Mouse (Mus musculus) lung, postnatal 0 days (tissue): ENCODE measurements around the gene Erc2. TPM values are rescaled to one million over a fixed set of nuclear protein-coding genes. Genes with fewer than 3 reads are reported as not detected.

Experiments
- ATAC-seq: fragments of 200-750 bp; cut with Nextera tagmentation; 2 replicates; pipeline ENCODE4 v1.8.0; 2017; ENCODE audit warnings: moderate library complexity
- DNase-seq: peaks from one replicate; pipeline ENCODE4 v3.0.0-alpha.2; 2016; ENCODE audit warnings: low spot score
- H3K27ac ChIP-seq: fragments of 300-500 bp; sonication (generic); 2 replicates; pipeline ENCODE4 v1.5.1; 2014; ENCODE audit warnings: antibody characterized with exemption, mild to moderate bottlenecking, low read length, mixed read lengths
- H3K27me3 ChIP-seq: fragments of 300-500 bp; sonication (generic); replicated peaks from 2 replicates; pipeline ENCODE4 v1.6.1; 2014; ENCODE audit warnings: low read length, mixed read lengths; ENCODE audit not compliant: insufficient read depth
- H3K36me3 ChIP-seq: fragments of 300-500 bp; sonication (generic); 2 replicates; pipeline ENCODE4 v1.6.1; 2014; ENCODE audit warnings: low read length, mixed read lengths; ENCODE audit not compliant: insufficient read depth
- H3K4me1 ChIP-seq: fragments of 300-500 bp; sonication (generic); 2 replicates; pipeline ENCODE4 v1.6.1; 2014; ENCODE audit warnings: antibody characterized with exemption, low read depth, low read length, mixed read lengths; ENCODE audit not compliant: insufficient read depth
- H3K4me2 ChIP-seq: fragments of 300-500 bp; sonication (generic); replicated peaks from 2 replicates; pipeline ENCODE4 v1.6.1; 2014; ENCODE audit warnings: low read depth, mild to moderate bottlenecking, low read length, moderate library complexity, mixed read lengths
- H3K4me3 ChIP-seq: fragments of 300-500 bp; sonication (generic); 2 replicates; pipeline ENCODE4 v1.5.1; 2014; ENCODE audit warnings: low read depth, low read length
- H3K9ac ChIP-seq: fragments of 300-500 bp; sonication (generic); replicated peaks from 2 replicates; pipeline ENCODE4 v1.6.1; 2014; ENCODE audit warnings: low read depth, mild to moderate bottlenecking
- H3K9me3 ChIP-seq: fragments of 300-500 bp; sonication (generic); 2 replicates; pipeline ENCODE4 v1.6.1; 2016; ENCODE audit warnings: low read length, mixed read lengths
- CTCF ChIP-seq: IDR thresholded peaks from 2 replicates; pipeline ENCODE4 v1.5.1; 2016; ENCODE audit warnings: antibody characterized with exemption, mild to moderate bottlenecking
- EP300 ChIP-seq: IDR thresholded peaks from 2 replicates; pipeline ENCODE4 v1.6.1; 2016; ENCODE audit warnings: antibody characterized with exemption, mild to moderate bottlenecking, control low read depth
- WGBS: fragments of 180-500 bp; shearing (Covaris S2); extraction: QIAGEN DNeasy Blood & Tissue Kit; methylation state at CpG from one replicate; pipeline ENCODE4 v1.1.7; 2014; 5-methylcytosine and 5-hydroxymethylcytosine counted together
- polyA plus RNA-seq: library from polyadenylated mRNA; unstranded; fragments of >200 nt; fragmentation: Nextera tagmentation; extraction: Ambion mirVana; gene quantifications from 2 replicates; pipeline ENCODE4 v1.2.1, GENCODE M21; 2015

Gene Erc2
- polyA plus RNA-seq, 1 experiment from 2014 or later: 1.9 TPM

- 13% methylated on average over 11 of the region's 11 CpGs for WGBS
- H3K27ac ChIP-seq: no peak overlapping the region
- H3K36me3 ChIP-seq: no peaks in the 10 kb centered on the region
- DNase-seq: no peak
- H3K9me3 ChIP-seq: no peaks in the 10 kb centered on the region
- TF ChIP-seq CTCF (no peak), EP300 (no peak)
- ATAC-seq: no peak
- H3K9ac ChIP-seq: no peak overlapping the region
- H3K27me3 ChIP-seq: no peaks in the 10 kb centered on the region
- no peaks in the 10 kb centered on the region for H3K4me1 ChIP-seq
- H3K4me3 ChIP-seq: no peak overlapping the region
- no peak overlapping the region for H3K4me2 ChIP-seq
These were observed 32.4 kb downstream of the Erc2 start for GRCm38 (mm10) chr14:27654670-27655069.

DNA sequence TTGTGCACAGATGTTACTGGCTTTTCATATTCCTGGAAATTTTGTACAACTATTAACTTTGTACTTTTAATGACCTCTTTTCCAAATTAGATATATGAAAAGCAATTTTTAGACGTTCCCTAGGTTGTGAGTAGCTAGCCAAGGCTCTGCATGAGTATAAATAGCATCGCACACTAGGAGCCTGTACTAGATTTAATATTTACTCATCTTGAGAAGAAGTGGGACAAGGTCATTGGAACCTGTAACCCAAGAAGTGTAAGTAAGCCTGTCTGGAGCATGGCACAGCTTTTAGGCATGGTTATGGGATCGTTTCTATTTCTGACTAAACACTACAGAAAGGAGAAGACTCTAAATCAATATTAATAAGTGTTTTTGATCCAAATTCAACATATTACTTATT, 36.4 kb downstream of the Erc2 start:
- ATAC-seq (no peak), DNase-seq (no peak)
- TF ChIP-seq CTCF (no peak), EP300 (no peak)
- WGBS: 51% methylated on average over 3 of the region's 3 CpGs
- Histone ChIP-seq H3K36me3 (no peaks in the 10 kb centered on the region), H3K9me3 (no peaks in the 10 kb centered on the region), H3K9ac (no peak overlapping the region), H3K27me3 (no peaks in the 10 kb centered on the region), H3K4me2 (no peak overlapping the region), H3K4me1 (no peaks in the 10 kb centered on the region), H3K27ac (no peak overlapping the region), H3K4me3 (no peak overlapping the region)

DNA sequence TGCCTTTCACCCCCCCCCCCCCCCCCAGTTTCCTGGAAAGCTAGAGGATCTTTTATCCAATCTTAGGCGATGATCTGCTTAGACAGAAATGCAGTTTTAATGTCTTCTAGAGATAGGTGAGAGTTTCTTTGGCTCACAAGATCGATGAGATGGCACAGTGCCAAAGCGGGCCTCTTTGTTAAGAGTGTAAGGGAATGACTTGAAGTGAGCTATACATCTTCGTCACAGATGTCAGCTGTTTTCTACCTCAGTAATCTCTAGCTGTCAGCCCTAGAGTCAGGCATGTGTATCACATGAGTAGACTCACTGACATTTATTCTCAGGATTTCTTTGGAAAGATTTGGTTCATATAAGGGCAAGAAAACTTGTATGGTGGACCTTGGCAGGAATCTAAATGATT, 39.2 kb downstream of the Erc2 start:
- Histone ChIP-seq H3K4me2 (no peak overlapping the region), H3K27me3 (no peaks in the 10 kb centered on the region), H3K9ac (no peak overlapping the region), H3K4me1 (no peaks in the 10 kb centered on the region), H3K9me3 (no peaks in the 10 kb centered on the region), H3K27ac (no peak overlapping the region), H3K4me3 (no peak overlapping the region), H3K36me3 (no peaks in the 10 kb centered on the region)
- TF ChIP-seq CTCF (no peak), EP300 (no peak)
- WGBS: 39% methylated on average over 4 of the region's 4 CpGs
- ATAC-seq (no peak), DNase-seq (no peak)

DNA sequence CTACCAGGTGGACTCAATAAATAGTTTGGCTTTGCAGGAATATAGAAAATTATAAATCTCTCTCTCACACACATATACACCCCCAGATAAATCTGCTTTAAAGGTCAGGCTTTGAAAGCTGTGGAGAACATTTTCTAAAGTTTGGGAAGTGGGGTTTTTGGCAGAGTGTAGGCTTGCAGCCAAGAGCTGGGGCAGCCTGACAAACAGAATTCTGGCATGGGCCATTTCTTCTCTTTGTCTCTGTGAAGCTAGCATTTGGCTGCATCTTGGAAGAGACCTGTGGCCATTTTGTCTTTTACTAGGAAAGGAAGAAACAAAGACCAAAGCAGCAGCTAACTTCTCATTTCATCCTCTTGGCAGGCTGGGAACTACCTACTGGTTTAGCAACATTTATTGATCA, 40.0 kb downstream of the Erc2 start:
- Histone ChIP-seq H3K36me3 (no peaks in the 10 kb centered on the region), H3K4me3 (no peak overlapping the region), H3K9ac (no peak overlapping the region), H3K9me3 (no peaks in the 10 kb centered on the region), H3K4me2 (no peak overlapping the region), H3K4me1 (no peaks in the 10 kb centered on the region), H3K27me3 (no peaks in the 10 kb centered on the region), H3K27ac (no peak overlapping the region)
- DNase-seq (no peak), ATAC-seq (no peak)
- TF ChIP-seq CTCF (no peak), EP300 (no peak)

DNA sequence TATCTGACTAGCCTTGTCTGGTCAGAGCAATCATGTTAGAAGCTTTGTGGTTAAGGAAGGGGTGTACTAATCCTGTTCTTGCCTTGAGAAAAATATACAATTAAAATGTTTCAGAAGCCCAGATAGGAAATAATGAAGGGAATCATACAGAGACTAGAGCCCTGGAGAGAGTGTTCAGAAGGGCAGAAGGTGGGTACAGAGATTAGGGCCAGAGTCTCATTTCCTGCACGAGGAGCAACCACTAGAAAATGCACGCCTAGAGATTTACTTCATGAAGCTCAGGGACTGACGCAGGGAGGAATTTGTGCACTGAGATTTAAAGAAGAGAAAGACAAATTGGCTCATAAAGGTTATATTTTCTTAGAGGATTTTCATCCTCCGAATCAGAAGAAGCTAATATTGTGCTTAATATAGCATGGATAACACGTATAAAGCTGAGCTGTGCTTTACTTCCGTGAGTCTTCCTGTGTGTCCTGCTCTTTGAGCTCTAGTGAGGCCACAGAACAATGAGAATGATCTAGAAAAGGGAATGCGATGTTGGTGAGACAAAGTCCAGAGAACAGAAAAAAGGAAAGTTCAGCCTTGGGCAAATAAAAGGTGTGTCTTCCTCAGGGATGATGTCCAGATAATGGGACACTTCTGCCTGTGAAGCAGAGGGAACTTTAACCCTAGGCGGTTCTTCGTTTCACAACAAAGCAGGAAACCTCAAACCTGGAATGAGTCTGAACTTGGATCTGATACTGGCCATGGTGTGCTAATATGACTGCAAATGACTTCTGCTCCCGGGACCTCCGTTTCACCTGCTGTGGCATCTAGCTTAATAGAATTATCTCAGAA, 45.0 kb downstream of the Erc2 start:
- Histone ChIP-seq H3K9me3 (no peaks in the 10 kb centered on the region), H3K4me3 (no peak overlapping the region), H3K4me1 (no peaks in the 10 kb centered on the region), H3K4me2 (no peak overlapping the region), H3K36me3 (no peaks in the 10 kb centered on the region), H3K9ac (no peak overlapping the region), H3K27me3 (no peaks in the 10 kb centered on the region), H3K27ac (no peak overlapping the region)
- ATAC-seq (no peak), DNase-seq (no peak)
- WGBS: 78% methylated on average over 11 of the region's 11 CpGs
- TF ChIP-seq CTCF (no peak), EP300 (no peak)

DNA sequence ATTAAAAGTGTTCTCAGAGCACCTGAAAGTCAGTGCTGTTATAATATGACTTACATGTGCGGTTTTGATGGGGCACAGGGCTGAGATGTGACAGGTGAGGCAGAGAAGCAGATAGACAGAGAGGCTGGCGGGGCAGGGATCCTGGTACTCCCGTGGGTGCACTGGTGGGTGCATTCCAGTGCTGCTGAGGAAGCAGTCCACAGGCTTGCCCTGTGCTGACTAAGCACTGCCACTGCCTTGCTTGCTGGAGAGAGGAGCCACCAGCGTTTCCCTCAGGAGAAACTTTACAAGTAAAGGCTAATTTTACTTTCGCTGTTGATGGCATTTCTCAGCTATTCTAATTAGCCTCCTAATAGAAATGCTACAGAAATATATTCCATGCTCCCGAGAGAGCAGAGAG, 45.9 kb downstream of the Erc2 start:
- H3K27ac ChIP-seq: no peak overlapping the region
- H3K4me2 ChIP-seq: no peak overlapping the region
- DNase-seq: no peak
- H3K4me1 ChIP-seq: no peaks in the 10 kb centered on the region
- H3K9me3 ChIP-seq: no peaks in the 10 kb centered on the region
- 57% methylated on average over 6 of the region's 6 CpGs for WGBS
- no peaks in the 10 kb centered on the region for H3K27me3 ChIP-seq
- TF ChIP-seq EP300: no peak
- no peak for TF ChIP-seq CTCF
- no peak for ATAC-seq
- no peaks in the 10 kb centered on the region for H3K36me3 ChIP-seq
- no peak overlapping the region for H3K9ac ChIP-seq
- no peak overlapping the region for H3K4me3 ChIP-seq

DNA sequence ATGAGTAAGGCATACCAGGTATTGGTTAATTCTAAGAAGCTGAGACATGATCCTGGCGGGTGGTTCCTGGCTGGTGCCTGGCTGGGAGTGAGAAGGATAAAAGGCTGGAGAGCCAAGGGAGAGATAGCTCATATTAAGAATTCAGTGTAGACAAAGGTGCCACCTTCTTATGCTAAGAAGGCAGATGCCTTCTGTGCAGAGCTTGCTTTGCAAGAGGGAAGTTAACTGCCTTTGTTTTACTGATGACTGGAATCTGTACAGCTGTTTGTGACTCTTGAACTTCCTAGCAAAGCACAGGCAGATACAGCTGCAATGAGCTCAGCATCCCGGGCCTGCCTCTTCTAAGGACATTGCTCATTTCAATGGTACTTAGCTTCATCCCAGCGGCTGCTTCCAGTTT, 47.7 kb downstream of the Erc2 start:
- no peak overlapping the region for H3K4me2 ChIP-seq
- no peak overlapping the region for H3K27ac ChIP-seq
- no peak for ATAC-seq
- WGBS: 72% methylated on average over 3 of the region's 3 CpGs
- no peak for DNase-seq
- no peaks in the 10 kb centered on the region for H3K27me3 ChIP-seq
- H3K4me3 ChIP-seq: no peak overlapping the region
- no peak overlapping the region for H3K9ac ChIP-seq
- no peak for TF ChIP-seq EP300
- TF ChIP-seq CTCF: no peak
- no peaks in the 10 kb centered on the region for H3K4me1 ChIP-seq
- no peaks in the 10 kb centered on the region for H3K9me3 ChIP-seq
- H3K36me3 ChIP-seq: no peaks in the 10 kb centered on the region
